8 mouse cellular contexts compared by ENCODE assay signal in genomic region chr8:84908421-84909161, GRCm38 (mm10). TPM values are rescaled to one million over a fixed set of nuclear protein-coding genes. Genes with fewer than 3 reads are reported as not detected.
A peak's percentile ranks its signal among the peaks of the same experiment; 100 is the strongest.
DNase-seq lines count a peak whose midpoint lies in the region; ATAC-seq and TF ChIP-seq lines count a peak whose summit lies in the region.

TSS of gene Dnase2a (plus strand) at chr8:84908560.

- DNase-seq in c-Kit-negative CD71-positive TER-119-positive erythroid progenitor cells, embryonic 14.5 days (ENCODE audit: low read depth, low spot score): peak; percentile 94
- DNase-seq in forebrain, embryonic 11.5 days (ENCODE audit: low spot score): peak; percentile 96
- DNase-seq in kidney, postnatal 36 days: peak; percentile 98 to 99

- TF ChIP-seq CTCF in testis, adult 2 months (IDR thresholded peaks at IDR 0.05; ENCODE audit: control insufficient read depth, insufficient read depth, insufficient replicate concordance, low read depth, low read length): no peak

- H3K4me3 ChIP-seq in forebrain, embryonic 11.5 days (ENCODE audit: low read depth, low read length): peak within 1 kb of the TSS; percentile 41
- H3K4me3 ChIP-seq in heart, embryonic 16.5 days (ENCODE audit: low read length): peak within 1 kb of the TSS; percentile 71
- peak within 1 kb of the TSS; percentile 76 for H3K4me3 ChIP-seq in liver, embryonic 16.5 days (ENCODE audit: low read depth, low read length)
- H3K4me3 ChIP-seq in neural tube, embryonic 13.5 days: peak within 1 kb of the TSS; percentile 39
- H3K4me3 ChIP-seq in testis, adult 2 months (ENCODE audit: control insufficient read depth, low read depth, low read length): peak within 1 kb of the TSS; percentile 57

- peaks cover 7% of the 10 kb centered on the region for H3K4me1 ChIP-seq in forebrain, embryonic 11.5 days (replicated peaks; ENCODE audit: control insufficient read depth, insufficient read depth, low read length)
- H3K4me1 ChIP-seq in heart, embryonic 16.5 days (ENCODE audit: control insufficient read depth, insufficient read depth, low read length): peaks cover 10% of the 10 kb centered on the region; the same call in 1 of the 2 replicates
- peaks cover 56% of the 10 kb centered on the region for H3K4me1 ChIP-seq in liver, embryonic 16.5 days (ENCODE audit: control insufficient read depth, low read depth, low read length)
- H3K4me1 ChIP-seq in neural tube, embryonic 13.5 days (replicated peaks): peaks cover 25% of the 10 kb centered on the region
- peaks cover 34% of the 10 kb centered on the region for H3K4me1 ChIP-seq in testis, adult 2 months (ENCODE audit: control insufficient read depth, insufficient read depth, low read length)

- no peaks in the 10 kb centered on the region for H3K36me3 ChIP-seq in forebrain, embryonic 11.5 days (ENCODE audit: control insufficient read depth, insufficient read depth, low read length)
- H3K36me3 ChIP-seq in heart, embryonic 16.5 days (ENCODE audit: control insufficient read depth, insufficient read depth): no peaks in the 10 kb centered on the region
- peaks cover 33% of the 10 kb centered on the region for H3K36me3 ChIP-seq in liver, embryonic 16.5 days (ENCODE audit: control insufficient read depth, insufficient read depth)
- H3K36me3 ChIP-seq in neural tube, embryonic 13.5 days: peaks cover 36% of the 10 kb centered on the region
- no peaks in the 10 kb centered on the region for H3K36me3 ChIP-seq in testis, adult 2 months (ENCODE audit: control insufficient read depth, insufficient read depth, low read length)

- no peak within 1 kb of the TSS for H3K27ac ChIP-seq in forebrain, embryonic 11.5 days (ENCODE audit: low read depth, low read length)
- peak within 1 kb of the TSS; percentile 16 for H3K27ac ChIP-seq in heart, embryonic 16.5 days (ENCODE audit: low read length)
- H3K27ac ChIP-seq in liver, embryonic 16.5 days (ENCODE audit: low read length): peak within 1 kb of the TSS; percentile 89
- no peak within 1 kb of the TSS for H3K27ac ChIP-seq in neural tube, embryonic 13.5 days (replicated peaks)
- no peak within 1 kb of the TSS for H3K27ac ChIP-seq in testis, adult 2 months (ENCODE audit: control insufficient read depth, insufficient read depth, low read depth, low read length)

- H3K9me3 ChIP-seq in forebrain, embryonic 11.5 days (ENCODE audit: control insufficient read depth, low read length): no peaks in the 10 kb centered on the region
- H3K9me3 ChIP-seq in heart, embryonic 16.5 days (replicated peaks; ENCODE audit: control insufficient read depth, low read length): no peaks in the 10 kb centered on the region
- H3K9me3 ChIP-seq in liver, embryonic 16.5 days (replicated peaks; ENCODE audit: control insufficient read depth, low read length): no peaks in the 10 kb centered on the region
- H3K9me3 ChIP-seq in neural tube, embryonic 13.5 days: no peaks in the 10 kb centered on the region

- peak; percentile 87 for ATAC-seq in CD4-positive, CD25-positive, alpha-beta regulatory T cell, adult 4 months
- ATAC-seq in forebrain, embryonic 11.5 days (replicated peaks; ENCODE audit: low FRiP score): peak; percentile 88
- peak; percentile 92 for ATAC-seq in heart, embryonic 16.5 days (replicated peaks; ENCODE audit: extremely low read depth, insufficient read depth, low FRiP score)
- peak; percentile 92 for ATAC-seq in liver, embryonic 16.5 days (ENCODE audit: low read depth)
- peak; percentile 81 for ATAC-seq in neural tube, embryonic 13.5 days (ENCODE audit: low read depth)

- under 1% methylated on average over 45 of the region's 45 CpGs for WGBS in forebrain, embryonic 11.5 days
- WGBS in heart, embryonic 16.5 days: 1% methylated on average over 45 of the region's 45 CpGs
- WGBS in liver, embryonic 16.5 days (ENCODE audit: insufficient replicate concordance): under 1% methylated on average over 45 of the region's 45 CpGs
- under 1% methylated on average over 45 of the region's 45 CpGs for WGBS in neural tube, embryonic 13.5 days

- TF ChIP-seq POLR2A in testis, adult 2 months (IDR thresholded peaks at IDR 0.05; ENCODE audit: control insufficient read depth, low read depth, low read length): no peak

- peak within 1 kb of the TSS; percentile 62 for H3K9ac ChIP-seq in forebrain, embryonic 11.5 days (ENCODE audit: low read length)
- peak within 1 kb of the TSS; percentile 81 for H3K9ac ChIP-seq in heart, embryonic 16.5 days (ENCODE audit: low read length)
- H3K9ac ChIP-seq in liver, embryonic 16.5 days (ENCODE audit: low read depth, low read length): peak within 1 kb of the TSS; percentile 91
- peak within 1 kb of the TSS; percentile 64 for H3K9ac ChIP-seq in neural tube, embryonic 13.5 days

- H3K4me2 ChIP-seq in forebrain, embryonic 11.5 days (ENCODE audit: low read depth, low read length, severe bottlenecking): peak within 1 kb of the TSS; percentile 77
- peak within 1 kb of the TSS; percentile 97 for H3K4me2 ChIP-seq in heart, embryonic 16.5 days (ENCODE audit: low read depth, low read length)
- H3K4me2 ChIP-seq in liver, embryonic 16.5 days (ENCODE audit: low read depth, low read length): peak within 1 kb of the TSS; percentile 94
- peak within 1 kb of the TSS; percentile 55 for H3K4me2 ChIP-seq in neural tube, embryonic 13.5 days

- H3K27me3 ChIP-seq in forebrain, embryonic 11.5 days (ENCODE audit: control insufficient read depth, insufficient read depth, low read length): peaks cover 27% of the 10 kb centered on the region
- H3K27me3 ChIP-seq in heart, embryonic 16.5 days (ENCODE audit: control insufficient read depth, insufficient read depth, low read length): peaks cover 39% of the 10 kb centered on the region
- peaks cover 16% of the 10 kb centered on the region for H3K27me3 ChIP-seq in liver, embryonic 16.5 days (ENCODE audit: control insufficient read depth, insufficient read depth, low read depth, low read length)
- peaks cover 58% of the 10 kb centered on the region for H3K27me3 ChIP-seq in neural tube, embryonic 13.5 days
- no peaks in the 10 kb centered on the region; the same call in 1 of the 2 replicates for H3K27me3 ChIP-seq in testis, adult 2 months (ENCODE audit: control insufficient read depth, insufficient read depth, low read length)

RNA-seq across cellular contexts. Expression of gene Dnase2a, which starts in this region (rescaled TPM):
- 10 to 100 TPM; 25.7 to 29.7 TPM for polyA plus RNA-seq in CD4-positive, CD25-positive, alpha-beta regulatory T cell, adult 4 months (2017; shearing (Covaris generic))
- polyA plus RNA-seq in forebrain, embryonic 11.5 days (2014; fragmentation: Nextera tagmentation; extraction: Ambion mirVana): 7.2 and 9.5 TPM in 2 replicates
- polyA plus RNA-seq in heart, embryonic 16.5 days (2015; fragmentation: Nextera tagmentation; extraction: Ambion mirVana): 5.2 and 6.3 TPM in 2 replicates
- polyA plus RNA-seq in liver, embryonic 16.5 days (2015; fragmentation: Nextera tagmentation; extraction: Ambion mirVana): 12.5 and 13.6 TPM in 2 replicates
- 4.5 and 8.8 TPM in 2 replicates for polyA plus RNA-seq in neural tube, embryonic 13.5 days (2015; fragmentation: Nextera tagmentation; extraction: Ambion mirVana)
- 1.6 and 2.1 TPM in 2 replicates for polyA plus RNA-seq in testis, adult 2 months (2012; rRNA removed)

Comparison
In these comparisons a context has a peak if more than half of its experiments do, and no peak if none do; other contexts are left out.
1. H3K27ac ChIP-seq: peak in heart, embryonic 16.5 days (single experiment) and liver, embryonic 16.5 days (single experiment); none in forebrain, embryonic 11.5 days (single experiment), neural tube, embryonic 13.5 days (single experiment) and testis, adult 2 months (single experiment).
2. Peak in every context shown above with its lines, with median percentiles within 50 percentile points of each other: ATAC-seq, DNase-seq, H3K4me2 ChIP-seq, H3K4me3 ChIP-seq and H3K9ac ChIP-seq.